Mouse (Mus musculus) neural tube, embryonic 15.5 days (tissue): ENCODE measurements around the gene Kctd2. TPM values are rescaled to one million over a fixed set of nuclear protein-coding genes. Genes with fewer than 3 reads are reported as not detected.
A peak's percentile ranks its signal among the peaks of the same experiment; 100 is the strongest.
"Not testable (repeated sequence)": the region's sequence is repeated elsewhere in the genome, so short reads cannot be mapped to it uniquely, and the experiment has no call there.

Source experiments
- ATAC-seq: fragments of 200-750 bp; cut with Nextera tagmentation; 2 replicates; pipeline ENCODE4 v1.8.0; 2017; ENCODE audit warnings: mild to moderate bottlenecking, moderate TSS enrichment, moderate library complexity; ENCODE audit not compliant: low FRiP score
- H3K27ac ChIP-seq: fragments of 300-500 bp; sonication (generic); replicated peaks from 2 replicates; pipeline ENCODE4 v1.5.1; 2015; ENCODE audit warnings: mild to moderate bottlenecking, inconsistent platforms
- H3K27me3 ChIP-seq: fragments of 300-500 bp; sonication (generic); replicated peaks from 2 replicates; pipeline ENCODE4 v1.6.1; 2015; ENCODE audit warnings: inconsistent platforms
- H3K36me3 ChIP-seq: fragments of 300-500 bp; sonication (generic); 2 replicates; pipeline ENCODE4 v1.6.1; 2015; ENCODE audit warnings: inconsistent platforms
- H3K4me1 ChIP-seq: fragments of 300-500 bp; sonication (generic); 2 replicates; pipeline ENCODE4 v1.6.1; 2015; ENCODE audit warnings: inconsistent platforms
- H3K4me2 ChIP-seq: fragments of 300-500 bp; sonication (generic); 2 replicates; pipeline ENCODE4 v1.6.1; 2015; ENCODE audit warnings: inconsistent platforms, mild to moderate bottlenecking, moderate library complexity
- H3K4me3 ChIP-seq: fragments of 300-500 bp; sonication (generic); replicated peaks from 2 replicates; pipeline ENCODE4 v1.5.1; 2015; ENCODE audit warnings: mild to moderate bottlenecking, inconsistent platforms
- H3K9ac ChIP-seq: fragments of 300-500 bp; sonication (generic); replicated peaks from 2 replicates; pipeline ENCODE4 v1.6.1; 2015; ENCODE audit warnings: mild to moderate bottlenecking, inconsistent platforms
- H3K9me3 ChIP-seq: fragments of 300-500 bp; sonication (generic); replicated peaks from 2 replicates; pipeline ENCODE4 v1.6.1; 2016; ENCODE audit warnings: inconsistent platforms
- WGBS: fragments of 180-500 bp; shearing (Covaris S2); methylation state at CpG from one replicate; pipeline ENCODE4 v1.1.7; 2015; ENCODE audit warnings: mixed read lengths; 5-methylcytosine and 5-hydroxymethylcytosine counted together
- polyA plus RNA-seq: library from polyadenylated mRNA; unstranded; fragments of >200 nt; fragmentation: Nextera tagmentation; extraction: Ambion mirVana; gene quantifications from 2 replicates; pipeline ENCODE4 v1.2.1, GENCODE M21; 2015

Kctd2 gene
- polyA plus RNA-seq, 1 experiment from 2014 or later = 22.4 TPM

GRCm38 (mm10) chr11:115462243-115462891 is 42.4 kb downstream of the Kctd2 start, which contains the start of gene Slc16a5:
Gene Slc16a5, plus strand, starts transcription at chr11:115462474.
- no peak within 1 kb of the TSS for H3K4me2 ChIP-seq
- H3K27ac ChIP-seq = no peak within 1 kb of the TSS
- WGBS = 73% methylated on average over 16 of the region's 16 CpGs
- H3K9me3 ChIP-seq = no peaks in the 10 kb centered on the region
- H3K36me3 ChIP-seq = no peaks in the 10 kb centered on the region
- H3K27me3 ChIP-seq = no peaks in the 10 kb centered on the region
- no peak within 1 kb of the TSS for H3K4me3 ChIP-seq
- H3K9ac ChIP-seq = 0 out of 2 replicates have a peak within 1 kb of the TSS, but pooled peaks have one; percentile 7
- H3K4me1 ChIP-seq = 0 out of 2 replicates have a peak, but pooled peaks cover 1% of the 10 kb centered on the region
- no peak for ATAC-seq

GRCm38 (mm10) chr11:115463397-115463796 is 43.5 kb downstream of the Kctd2 start:
- no peak overlapping the region for H3K4me2 ChIP-seq
- H3K4me1 ChIP-seq = 0 out of 2 replicates have a peak, but pooled peaks cover 3% of the 10 kb centered on the region
- H3K27ac ChIP-seq = no peak overlapping the region
- H3K4me3 ChIP-seq = no peak overlapping the region
- H3K9ac ChIP-seq = no peak overlapping the region
- no peaks in the 10 kb centered on the region for H3K9me3 ChIP-seq
- no peak for ATAC-seq
- 78% methylated on average over 11 of the region's 11 CpGs for WGBS
- H3K36me3 ChIP-seq = no peaks in the 10 kb centered on the region
- no peaks in the 10 kb centered on the region for H3K27me3 ChIP-seq

GRCm38 (mm10) chr11:115464851-115465250 is 44.9 kb downstream of the Kctd2 start:
- Histone ChIP-seq H3K27me3 (no peaks in the 10 kb centered on the region), H3K4me2 (no peak overlapping the region), H3K9ac (no peak overlapping the region), H3K36me3 (no peaks in the 10 kb centered on the region), H3K4me3 (no peak overlapping the region), H3K27ac (no peak overlapping the region), H3K4me1 (0 out of 2 replicates have a peak, but pooled peaks cover 3% of the 10 kb centered on the region), H3K9me3 (no peaks in the 10 kb centered on the region)
- WGBS = 87% methylated on average over 8 of the region's 8 CpGs
- ATAC-seq = no peak

GRCm38 (mm10) chr11:115467217-115467618 is 47.3 kb downstream of the Kctd2 start:
- Histone ChIP-seq H3K4me1 (0 out of 2 replicates have a peak, but pooled peaks cover 3% of the 10 kb centered on the region), H3K27me3 (no peaks in the 10 kb centered on the region), H3K27ac (no peak overlapping the region), H3K36me3 (no peaks in the 10 kb centered on the region), H3K9me3 (no peaks in the 10 kb centered on the region), H3K4me2 (no peak overlapping the region), H3K4me3 (no peak overlapping the region), H3K9ac (no peak overlapping the region)
- WGBS = 53% methylated on average over 4 of the region's 4 CpGs
- ATAC-seq = no peak

GRCm38 (mm10) chr11:115472183-115472582 is 52.3 kb downstream of the Kctd2 start:
- no peaks in the 10 kb centered on the region for H3K27me3 ChIP-seq
- peaks cover 38% of the 10 kb centered on the region for H3K4me1 ChIP-seq
- no peaks in the 10 kb centered on the region for H3K9me3 ChIP-seq
- no peak overlapping the region for H3K4me2 ChIP-seq
- WGBS = 85% methylated on average over 7 of the region's 7 CpGs
- no peak overlapping the region for H3K9ac ChIP-seq
- no peak overlapping the region for H3K4me3 ChIP-seq
- H3K36me3 ChIP-seq = no peaks in the 10 kb centered on the region
- H3K27ac ChIP-seq = no peak overlapping the region
- ATAC-seq = no peak

- no peak overlapping the region for H3K9ac ChIP-seq
- 0 out of 2 replicates have a peak, but pooled peaks have one; percentile 26 for ATAC-seq
- no peaks in the 10 kb centered on the region for H3K9me3 ChIP-seq
- peak overlapping the region; percentile 32 for H3K4me2 ChIP-seq
- peak overlapping the region; percentile 65 for H3K27ac ChIP-seq
- 0 out of 2 replicates have a peak, but pooled peaks cover 3% of the 10 kb centered on the region for H3K36me3 ChIP-seq
- 24% methylated on average over 15 of the region's 15 CpGs for WGBS
- H3K27me3 ChIP-seq = no peaks in the 10 kb centered on the region
- H3K4me1 ChIP-seq = peaks cover 39% of the 10 kb centered on the region
- no peak overlapping the region for H3K4me3 ChIP-seq
These were observed 53.8 kb downstream of the Kctd2 start for GRCm38 (mm10) chr11:115473626-115474275.

GRCm38 (mm10) chr11:115475025-115475757 is 55.3 kb downstream of the Kctd2 start, which contains the start of gene Armc7:
Gene Armc7, plus strand, starts transcription at chr11:115475667.
- peak; percentile 97 for ATAC-seq
- under 1% methylated on average over 26 of the region's 26 CpGs for WGBS
- H3K36me3 ChIP-seq = peaks cover 15% of the 10 kb centered on the region; the same call in 1 of the 2 replicates
- peaks cover 39% of the 10 kb centered on the region for H3K4me1 ChIP-seq
- peak within 1 kb of the TSS; percentile 91 for H3K4me2 ChIP-seq
- no peaks in the 10 kb centered on the region for H3K9me3 ChIP-seq
- no peaks in the 10 kb centered on the region for H3K27me3 ChIP-seq
- H3K4me3 ChIP-seq = peak within 1 kb of the TSS; percentile 93
- peak within 1 kb of the TSS; percentile 84 for H3K27ac ChIP-seq
- peak within 1 kb of the TSS; percentile 74 for H3K9ac ChIP-seq

- Histone ChIP-seq H3K9me3 (no peaks in the 10 kb centered on the region), H3K4me1 (peaks cover 39% of the 10 kb centered on the region), H3K4me2 (peak overlapping the region; percentile 91), H3K36me3 (peaks cover 17% of the 10 kb centered on the region; the same call in 1 of the 2 replicates), H3K4me3 (peak overlapping the region; percentile 93), H3K27ac (peak overlapping the region; percentile 84), H3K9ac (peak overlapping the region; percentile 74), H3K27me3 (no peaks in the 10 kb centered on the region)
- ATAC-seq = peak; percentile 30
- WGBS = 5% methylated on average over 28 of the region's 28 CpGs
These were observed 55.9 kb downstream of the Kctd2 start for GRCm38 (mm10) chr11:115475758-115476237.

GRCm38 (mm10) chr11:115476630-115477029 is 56.7 kb downstream of the Kctd2 start:
- H3K36me3 ChIP-seq = peaks cover 19% of the 10 kb centered on the region; the same call in 1 of the 2 replicates
- H3K4me2 ChIP-seq = peak overlapping the region; percentile 91
- 0 out of 2 replicates have a peak overlapping the region, but pooled peaks have one; percentile 20 for H3K9ac ChIP-seq
- ATAC-seq, H3K9me3 ChIP-seq, H3K27me3 ChIP-seq, H3K27ac ChIP-seq: not testable (repeated sequence)
- 85% methylated on average over 4 of the region's 4 CpGs for WGBS
- H3K4me3 ChIP-seq = peak overlapping the region; percentile 93
- H3K4me1 ChIP-seq = peaks cover 39% of the 10 kb centered on the region

- H3K9me3 ChIP-seq, H3K27me3 ChIP-seq, ATAC-seq, H3K27ac ChIP-seq, H3K4me3 ChIP-seq: not testable (repeated sequence)
- H3K4me1 ChIP-seq = peaks cover 39% of the 10 kb centered on the region
- H3K4me2 ChIP-seq = peak overlapping the region; percentile 91
- peak overlapping the region; percentile 20; the same call in 1 of the 2 replicates for H3K9ac ChIP-seq
- peaks cover 25% of the 10 kb centered on the region; the same call in 1 of the 2 replicates for H3K36me3 ChIP-seq
- 87% methylated on average over 7 of the region's 7 CpGs for WGBS
These were observed 57.5 kb downstream of the Kctd2 start for GRCm38 (mm10) chr11:115477388-115477787.

- Histone ChIP-seq H3K9ac (no peak overlapping the region), H3K27me3 (no peaks in the 10 kb centered on the region), H3K4me2 (no peak overlapping the region), H3K4me1 (peaks cover 38% of the 10 kb centered on the region), H3K9me3 (no peaks in the 10 kb centered on the region), H3K36me3 (peaks cover 26% of the 10 kb centered on the region; the same call in 1 of the 2 replicates), H3K27ac (no peak overlapping the region), H3K4me3 (no peak overlapping the region)
- WGBS = 87% methylated on average over 9 of the region's 9 CpGs
- ATAC-seq = no peak
These were observed 58.5 kb downstream of the Kctd2 start for GRCm38 (mm10) chr11:115478296-115478938.
